Mouse (Mus musculus) testis, postnatal 14 days (tissue): ENCODE results near the gene Gm15130.

ENCODE experiments used
- DNase-seq: peaks from one replicate; pipeline ENCODE4 v3.0.0; 2021; ENCODE audit warnings: low spot score

The Gm15130 gene

GRCm38 (mm10) chr2:111152836-111153235, at the start of gene Gm15130:
Gm15130 (minus strand) TSS chr2:111152936.
- DNase-seq, result no peak

- no peak for DNase-seq
These were observed 29.3 kb upstream of the Gm15130 start for GRCm38 (mm10) chr2:111182068-111182467.

- DNase-seq, result no peak
These were observed 17.0 kb downstream of the Gm15130 start for GRCm38 (mm10) chr2:111135739-111136138.

- no peak for DNase-seq
These were observed 46.9 kb downstream of the Gm15130 start, which contains the start of gene Gm13941 for GRCm38 (mm10) chr2:111105882-111106281. Gm13941 (minus strand) TSS chr2:111105982.
